Mouse (Mus musculus) cerebellum, adult 2 months (tissue): Measurements from ENCODE around the gene Lmx1b.

Experiments used
- CTCF ChIP-seq: fragments of 200-500 bp; IDR thresholded peaks from 2 replicates; pipeline ENCODE4 v1.5.1; 2011; ENCODE audit warnings: low read depth, mild to moderate bottlenecking, control low read depth, low read length, moderate library complexity, borderline replicate concordance; ENCODE audit not compliant: insufficient read depth
- POLR2A ChIP-seq: fragments of 200-500 bp; IDR thresholded peaks from 2 replicates; pipeline ENCODE4 v1.6.1; 2011; ENCODE audit warnings: low read length, control low read depth, borderline replicate concordance; ENCODE audit not compliant: insufficient read depth

GRCm38 (mm10) chr2:33544203-33544762, 96.0 kb downstream of the Lmx1b start:
- TF ChIP-seq CTCF (no peak), POLR2A (no peak)
